Mouse (Mus musculus) Muller cell, postnatal 12 days (primary cell): ENCODE measurements around the gene Hist1h2ad.
A peak's percentile ranks its signal among the peaks of the same experiment; 100 is the strongest.
"Not testable (repeated sequence)": the region's sequence is repeated elsewhere in the genome, so short reads cannot be mapped to it uniquely, and the experiment has no call there.

Source experiments
- DNase-seq: peaks from one replicate; pipeline ENCODE4 v3.0.0-alpha.2; 2015; ENCODE audit errors: inconsistent ontology term

Gene Hist1h2ad

GRCm38 (mm10) chr13:23573898-23574524, at the start of gene Hist1h2ad, which contains the start of gene Hist1h2bf:
TSS of gene Hist1h2ad (plus strand) at chr13:23574381.
TSS of gene Hist1h2bf (minus strand) at chr13:23574196.
- DNase-seq = peak; percentile 98

GRCm38 (mm10) chr13:23524654-23525053, 49.5 kb upstream of the Hist1h2ad start:
- peak; percentile 62 for DNase-seq

- no peak for DNase-seq
These were observed 48.3 kb upstream of the Hist1h2ad start for GRCm38 (mm10) chr13:23525901-23526300.

DNA sequence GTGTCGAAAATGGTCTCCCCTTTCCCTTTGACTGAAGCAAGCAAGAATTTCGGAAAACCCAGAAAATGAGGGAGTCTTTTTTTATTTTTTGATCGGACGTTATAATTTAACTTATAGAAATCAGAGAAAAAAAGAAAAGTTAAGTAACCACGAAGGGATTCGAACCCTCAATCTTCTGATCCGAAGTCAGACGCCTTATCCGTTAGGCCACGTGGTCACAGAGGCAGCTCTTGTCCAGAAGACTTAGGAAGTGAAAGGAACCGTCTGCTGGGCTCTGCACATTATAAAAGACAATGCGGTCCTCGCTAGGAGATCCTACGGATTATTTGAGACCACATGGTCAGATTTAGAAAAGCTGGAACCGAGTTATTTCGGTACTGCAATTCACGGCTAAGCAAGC, 47.9 kb upstream of the Hist1h2ad start:
- DNase-seq = peak; percentile 80

DNA sequence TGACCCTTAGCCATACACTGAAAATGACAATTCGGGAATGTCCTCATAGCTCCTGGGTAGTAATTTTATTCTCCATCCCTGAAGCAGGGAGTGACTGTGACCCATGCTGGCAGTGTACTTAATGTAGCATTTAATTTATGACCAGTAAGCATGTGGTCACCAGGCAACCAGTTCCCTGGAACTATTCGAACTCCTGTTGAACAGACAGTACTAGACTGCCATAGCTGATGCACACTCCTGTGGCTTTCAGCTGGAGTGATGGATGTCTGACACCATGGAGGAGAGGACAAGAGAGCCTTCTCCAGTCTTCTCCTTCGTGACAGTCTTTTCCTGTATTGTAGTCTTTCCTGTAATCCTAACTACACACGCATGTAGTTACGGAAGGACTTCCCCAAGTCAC, 45.2 kb upstream of the Hist1h2ad start:
- no peak for DNase-seq

- no peak for DNase-seq
These were observed 44.6 kb upstream of the Hist1h2ad start for GRCm38 (mm10) chr13:23529480-23530165.

GRCm38 (mm10) chr13:23530181-23530900, 43.8 kb upstream of the Hist1h2ad start:
- peak; percentile 82 for DNase-seq

DNA sequence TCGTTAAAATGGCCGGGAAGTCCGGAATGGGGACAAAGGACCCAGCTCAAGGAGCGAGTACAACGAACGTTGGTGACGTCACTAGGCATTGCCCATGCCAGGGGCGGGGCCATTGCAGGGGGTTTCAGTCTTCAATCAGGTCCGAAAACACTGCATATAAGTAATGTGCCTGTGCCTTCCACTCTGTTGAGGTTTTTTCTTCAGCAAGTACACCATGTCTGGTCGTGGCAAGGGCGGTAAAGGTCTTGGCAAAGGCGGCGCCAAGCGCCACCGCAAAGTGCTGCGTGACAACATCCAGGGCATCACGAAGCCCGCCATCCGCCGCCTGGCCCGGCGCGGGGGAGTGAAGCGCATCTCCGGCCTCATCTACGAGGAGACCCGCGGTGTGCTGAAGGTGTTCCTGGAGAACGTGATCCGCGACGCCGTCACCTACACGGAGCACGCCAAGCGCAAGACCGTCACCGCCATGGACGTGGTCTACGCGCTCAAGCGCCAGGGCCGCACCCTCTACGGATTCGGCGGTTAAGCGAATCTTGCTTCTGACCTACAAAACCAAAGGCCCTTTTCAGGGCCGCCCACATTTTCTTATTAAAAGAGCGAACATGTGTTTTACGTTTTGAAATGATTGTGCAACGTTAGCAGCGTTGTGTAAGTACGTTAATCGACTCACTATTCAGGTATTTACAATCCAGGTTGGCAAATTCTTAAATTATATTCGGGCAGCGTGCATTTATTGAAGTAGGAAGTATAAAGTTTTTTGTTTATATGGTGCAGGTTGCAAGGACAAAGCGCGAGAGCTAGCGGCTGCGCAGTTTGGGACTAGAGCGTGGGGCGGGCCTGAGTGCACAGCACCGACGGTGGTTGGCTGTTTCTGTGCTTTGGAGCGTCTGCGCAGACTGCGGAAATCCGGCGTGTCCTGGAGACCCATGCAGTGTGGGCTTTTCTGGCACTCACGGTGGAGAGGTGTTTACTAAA, 43.0 kb upstream of the Hist1h2ad start, which contains the start of gene Hist1h4h:
Gene Hist1h4h, plus strand, starts transcription at position 150 of the 975 bp plus-strand sequence.
- peak; percentile 97 for DNase-seq

- DNase-seq = no peak
These were observed 41.7 kb upstream of the Hist1h2ad start for GRCm38 (mm10) chr13:23532262-23533075.

- peak; percentile 84 for DNase-seq
These were observed 40.4 kb upstream of the Hist1h2ad start, which contains the start of gene Hist1h2af for GRCm38 (mm10) chr13:23533560-23534367. TSS of gene Hist1h2af (plus strand) at chr13:23533906.

DNA sequence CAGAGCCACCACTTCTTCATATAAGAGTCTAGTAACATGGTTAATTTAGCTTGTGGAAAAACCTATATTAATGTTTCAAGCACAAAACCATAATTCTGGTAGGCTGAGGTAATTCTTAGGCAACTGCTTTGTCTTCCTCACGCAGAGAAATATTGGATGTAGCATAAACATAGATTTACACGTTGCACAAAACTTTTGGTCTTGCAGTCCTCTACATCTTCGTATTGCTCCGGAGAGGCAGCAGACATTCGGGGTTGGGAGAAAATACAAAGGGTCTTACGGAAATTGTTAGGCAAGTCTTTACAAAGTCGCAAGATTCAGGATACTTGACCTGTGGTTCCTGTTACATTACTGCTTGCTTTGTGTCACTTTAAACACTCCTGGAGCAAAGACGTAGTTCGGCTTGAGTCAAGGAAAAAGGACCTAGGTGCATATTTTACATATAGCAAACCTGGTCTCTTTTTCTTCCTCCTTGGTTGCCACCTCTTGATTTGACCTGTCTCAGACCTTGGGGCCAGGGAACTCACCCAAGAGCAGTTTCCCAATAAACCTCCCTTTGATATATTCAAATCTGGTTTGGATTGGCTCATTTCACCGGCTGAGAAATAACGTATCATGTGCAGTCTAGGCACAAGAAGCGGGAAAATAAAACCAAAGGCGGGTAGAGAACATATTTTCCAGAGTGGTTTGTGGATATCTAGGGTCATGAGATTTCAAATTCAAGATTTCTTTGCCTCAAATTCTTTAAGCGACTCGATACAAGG, 39.6 kb upstream of the Hist1h2ad start:
- peak; percentile 29 for DNase-seq

DNA sequence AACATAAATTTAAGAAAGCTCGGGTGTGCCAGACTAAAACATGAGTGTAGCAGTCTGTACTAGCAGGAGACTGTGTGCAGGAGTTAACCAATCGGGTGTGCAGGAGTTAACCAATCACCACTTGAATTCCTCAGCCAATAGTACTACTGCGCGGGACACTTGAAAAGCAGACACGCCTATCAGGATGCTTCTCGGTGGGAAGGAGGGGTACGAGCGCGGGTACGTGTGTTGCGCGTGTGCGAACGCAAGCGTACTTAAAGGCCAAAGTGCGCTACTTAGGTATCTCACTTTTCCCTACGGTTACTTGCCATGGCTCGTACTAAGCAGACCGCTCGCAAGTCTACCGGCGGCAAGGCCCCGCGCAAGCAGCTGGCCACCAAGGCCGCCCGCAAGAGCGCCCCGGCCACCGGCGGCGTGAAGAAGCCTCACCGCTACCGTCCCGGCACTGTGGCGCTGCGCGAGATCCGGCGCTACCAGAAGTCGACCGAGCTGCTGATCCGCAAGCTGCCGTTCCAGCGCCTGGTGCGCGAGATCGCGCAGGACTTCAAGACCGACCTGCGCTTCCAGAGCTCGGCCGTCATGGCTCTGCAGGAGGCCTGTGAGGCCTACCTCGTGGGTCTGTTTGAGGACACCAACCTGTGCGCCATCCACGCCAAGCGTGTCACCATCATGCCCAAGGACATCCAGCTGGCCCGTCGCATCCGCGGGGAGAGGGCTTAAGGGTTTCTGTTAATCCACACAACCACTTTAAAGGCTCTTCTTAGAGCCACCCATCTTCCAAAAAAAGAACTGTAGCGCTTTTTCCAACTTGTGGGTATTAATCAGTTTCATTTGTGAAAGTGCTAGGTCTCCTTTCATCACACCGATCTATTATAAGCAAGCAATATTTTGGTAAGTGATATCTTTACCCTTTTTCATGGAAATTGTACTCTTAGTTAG, 38.8 kb upstream of the Hist1h2ad start, which contains the start of gene Hist1h3g:
Gene Hist1h3g, plus strand, starts transcription at position 286 of the 939 bp plus-strand sequence.
- peak; percentile 94 for DNase-seq

GRCm38 (mm10) chr13:23536076-23536822, 37.9 kb upstream of the Hist1h2ad start:
- DNase-seq = no peak

GRCm38 (mm10) chr13:23537006-23537710, 37.0 kb upstream of the Hist1h2ad start:
- no peak for DNase-seq

DNA sequence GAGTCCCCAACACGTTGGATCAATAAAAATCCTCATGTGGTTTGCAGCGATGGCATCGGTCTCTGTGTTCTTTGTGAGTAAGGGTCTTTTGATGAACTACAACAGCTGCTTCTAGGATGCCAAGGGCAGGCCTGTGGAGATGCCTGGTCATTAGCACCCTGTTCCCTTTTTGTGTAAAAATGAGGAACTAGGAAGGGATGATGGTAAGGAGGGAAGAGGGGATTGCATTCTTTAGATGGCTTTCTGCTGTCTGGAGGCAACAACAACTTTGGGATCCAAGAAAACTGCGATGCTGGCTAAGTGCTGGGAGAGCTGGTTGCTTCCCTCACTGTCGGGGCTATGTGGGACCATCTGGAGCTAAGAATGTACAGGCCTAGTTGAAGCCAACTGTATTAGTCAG, 35.9 kb upstream of the Hist1h2ad start:
- DNase-seq = no peak

DNA sequence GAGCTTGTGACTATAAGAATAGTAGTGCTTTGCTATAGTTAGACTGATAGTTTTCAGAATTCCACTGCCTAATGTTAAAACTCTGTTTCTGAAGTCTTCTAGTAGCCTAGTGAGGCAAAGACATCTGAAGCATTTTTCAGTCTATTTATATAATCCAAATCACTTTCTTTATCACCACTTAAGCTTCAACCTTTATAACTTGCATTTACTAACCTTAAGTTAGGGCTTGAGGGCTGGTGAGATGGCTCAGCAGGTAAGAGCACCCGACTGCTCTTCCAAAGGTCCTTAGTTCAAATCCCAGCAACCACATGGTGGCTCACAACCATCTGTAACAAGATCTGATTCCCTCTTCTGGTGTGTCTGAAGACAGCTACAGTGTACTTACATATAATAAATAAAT, 34.4 kb upstream of the Hist1h2ad start:
- not testable (repeated sequence) for DNase-seq
